Mouse (Mus musculus) CH12F3 (cell line): Measurements from ENCODE around the gene Bphl.

Experiments
- in situ Hi-C: fragments of 300-500 bp; cut with MboI; formaldehyde crosslinking; loops from 2 replicates; pipeline ENCODE4 v1.14.3; 2020; ENCODE audit warnings: low sequenced_read_pairs

Bphl gene

DNA sequence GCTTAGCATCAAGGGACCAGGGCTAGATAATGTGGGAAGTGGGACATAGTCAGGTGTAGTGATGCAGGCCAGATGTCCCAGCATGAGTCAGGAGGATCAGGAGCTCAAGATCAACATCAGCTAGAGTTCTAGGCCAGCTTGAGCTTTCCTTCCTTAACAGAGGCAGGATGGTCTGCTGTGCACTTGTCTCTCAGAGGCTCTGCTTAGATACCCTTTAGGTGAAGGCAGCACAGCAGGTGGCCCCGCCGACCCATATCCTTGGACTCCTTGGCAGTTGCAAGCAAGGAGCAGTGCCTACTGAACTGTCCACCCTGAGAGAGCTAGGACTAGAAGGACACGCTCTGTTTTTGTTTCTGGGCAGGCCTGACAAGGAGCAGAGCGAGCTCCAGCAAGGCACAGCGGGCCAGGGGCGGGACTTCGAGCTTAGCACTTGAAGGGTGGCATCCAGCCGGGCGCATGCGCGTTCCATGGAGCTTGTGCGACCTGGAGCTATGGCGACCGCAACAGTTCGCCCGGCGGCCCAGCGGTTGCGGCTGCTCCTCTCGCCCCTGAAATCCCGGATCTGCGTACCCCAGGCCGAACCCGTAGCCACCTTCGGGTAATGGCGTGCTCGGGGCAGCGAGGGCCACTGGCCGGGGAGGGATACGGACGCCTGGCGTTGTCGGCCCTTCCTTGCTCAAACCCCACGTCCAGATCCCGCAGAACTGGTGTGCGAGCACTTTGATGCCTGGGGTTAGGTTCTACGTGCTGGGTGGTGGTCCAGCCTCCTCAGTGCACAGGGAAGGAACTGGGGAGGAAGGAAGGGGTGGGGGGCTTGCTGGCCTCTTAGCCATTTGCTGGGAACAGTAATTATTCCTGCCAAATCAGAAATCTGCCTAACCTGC, at the start of gene Bphl:
Bphl (plus strand) TSS at position 426 of the 884 bp plus-strand sequence.
- in situ Hi-C loops: loop anchor here (25.0 kb wide), 1 partner anchor 600 kb away; no protein-coding TSS in a partner anchor

DNA sequence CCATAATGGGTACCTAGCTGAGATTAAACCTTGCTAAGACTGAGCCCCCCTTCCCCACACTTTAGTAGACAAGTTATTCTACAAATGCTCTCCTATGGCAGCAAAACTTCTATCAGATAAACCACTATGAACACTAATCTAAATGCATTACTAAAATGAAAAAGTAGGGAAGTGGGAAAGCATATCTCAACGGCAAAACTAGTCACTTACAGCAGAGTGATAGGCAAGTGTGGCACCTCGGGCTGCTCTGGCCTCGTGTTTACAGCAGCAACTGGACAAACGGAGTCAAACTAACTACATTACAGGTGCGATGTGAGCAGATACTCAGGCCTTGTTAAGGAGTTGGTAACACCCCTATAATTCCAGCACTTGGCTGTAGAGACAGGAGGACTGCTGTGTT, 47.8 kb upstream of the Bphl start:
- in situ Hi-C loops: no loop called here

DNA sequence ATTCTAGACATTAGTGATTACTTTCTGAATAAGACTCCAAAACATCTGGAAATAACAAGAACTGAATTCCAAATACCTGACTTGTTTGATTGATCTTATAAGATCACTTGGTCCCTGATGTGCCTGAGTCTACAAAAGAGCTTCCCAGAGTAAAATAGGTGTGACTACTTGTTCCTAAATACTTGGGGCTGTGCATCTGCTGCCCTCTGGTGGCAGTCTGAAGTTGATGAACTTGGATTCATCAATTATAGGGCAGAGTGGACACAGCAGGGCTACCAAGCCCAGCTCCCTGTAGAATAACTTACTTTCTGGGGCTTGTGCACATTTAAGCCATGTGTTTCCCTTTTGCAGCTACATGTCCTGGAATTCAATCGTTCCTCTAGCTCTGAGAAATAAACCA, 42.2 kb upstream of the Bphl start:
- in situ Hi-C loops: no loop called here

DNA sequence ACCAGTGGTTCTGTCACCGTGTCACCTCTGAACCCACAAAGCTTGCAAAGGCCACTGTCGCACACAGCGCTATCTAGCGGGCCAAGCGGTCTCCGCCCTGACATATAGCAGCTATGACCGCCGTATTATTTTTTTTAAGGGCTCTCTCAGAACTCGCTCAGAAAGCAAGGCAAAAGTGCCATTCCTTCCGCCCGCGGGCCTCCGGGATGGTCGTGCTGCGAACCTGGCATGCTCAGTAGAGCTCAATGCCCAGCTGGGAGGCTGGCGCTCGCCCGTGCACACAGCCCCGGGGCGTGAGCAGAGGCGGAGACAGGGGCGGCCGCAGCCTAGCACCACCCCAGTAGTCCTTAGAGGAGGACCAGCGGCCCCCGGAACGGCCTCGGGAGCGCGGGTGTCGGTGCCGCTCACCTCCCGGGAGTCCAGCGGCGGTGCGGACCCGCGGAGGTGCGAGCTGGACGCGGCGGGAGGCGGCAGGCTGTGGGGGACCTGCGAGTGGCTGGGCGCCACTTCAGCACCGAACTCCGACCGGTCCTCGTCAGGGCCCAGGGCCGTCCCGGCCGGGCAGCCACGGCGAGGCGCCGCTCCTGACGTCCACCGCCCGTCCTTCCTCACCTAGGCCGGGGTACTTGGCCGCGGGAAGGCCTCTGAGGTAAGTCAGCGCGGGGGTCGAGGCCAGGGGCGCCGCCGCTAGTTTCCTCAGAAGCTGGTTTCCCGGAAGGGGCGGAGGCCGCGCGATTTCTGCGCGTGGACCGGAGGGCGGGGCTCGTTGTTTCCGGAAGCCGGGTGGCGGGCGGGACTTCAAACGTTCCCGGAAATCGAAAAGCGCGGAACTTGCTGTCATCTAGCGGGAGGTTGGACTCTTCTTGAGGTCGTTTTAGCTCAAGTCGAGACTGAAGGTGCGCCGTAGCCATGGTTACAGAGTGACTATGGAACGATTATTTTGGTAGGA, 35.1 kb upstream of the Bphl start, which contains the start of the genes Ripk1 and Serpinb6a:
Ripk1 (plus strand) TSS at position 306 of the 949 bp plus-strand sequence.
Serpinb6a (minus strand) TSS at position 737 of the 949 bp plus-strand sequence.
- in situ Hi-C loops: no loop called here

DNA sequence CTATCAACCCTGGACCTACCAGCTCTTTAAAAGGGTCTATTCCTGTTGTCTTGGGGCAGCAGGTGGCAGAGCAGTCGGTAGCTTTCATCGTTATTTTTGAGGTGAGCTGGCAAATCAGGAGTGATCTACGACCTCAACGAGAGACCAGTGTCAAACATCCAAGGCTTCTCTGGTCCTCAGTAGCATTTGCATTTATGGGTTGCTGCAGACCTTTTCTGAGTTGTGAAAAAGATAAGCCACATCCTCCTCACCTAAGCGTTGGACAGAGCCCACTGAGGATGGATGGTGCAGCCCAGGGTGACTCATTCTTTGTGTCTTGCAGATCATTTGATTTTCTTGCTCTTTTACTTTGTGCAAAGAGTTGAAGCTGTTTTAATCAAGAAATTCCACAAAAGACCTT, 34.3 kb upstream of the Bphl start:
- in situ Hi-C loops: no loop called here

DNA sequence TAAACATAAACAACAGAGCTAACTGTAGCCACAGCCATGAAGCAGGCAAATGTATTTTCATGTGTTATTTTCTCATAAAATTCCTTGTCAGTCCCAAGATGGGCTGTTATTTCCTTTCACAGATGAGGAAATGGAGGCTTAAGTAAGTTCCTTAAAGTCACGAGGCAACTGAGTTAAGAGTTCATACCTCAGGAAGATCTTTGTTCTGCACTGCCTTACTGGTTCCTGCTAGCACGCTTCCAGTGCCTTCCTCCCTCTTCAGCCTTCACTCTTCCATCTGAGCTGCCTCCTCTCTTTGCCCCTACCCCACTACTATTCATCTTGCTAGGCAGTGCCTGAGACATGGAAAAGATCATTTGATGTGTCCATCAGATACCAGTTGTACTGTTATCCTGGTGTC, 30.2 kb upstream of the Bphl start:
- in situ Hi-C loops: no loop called here

DNA sequence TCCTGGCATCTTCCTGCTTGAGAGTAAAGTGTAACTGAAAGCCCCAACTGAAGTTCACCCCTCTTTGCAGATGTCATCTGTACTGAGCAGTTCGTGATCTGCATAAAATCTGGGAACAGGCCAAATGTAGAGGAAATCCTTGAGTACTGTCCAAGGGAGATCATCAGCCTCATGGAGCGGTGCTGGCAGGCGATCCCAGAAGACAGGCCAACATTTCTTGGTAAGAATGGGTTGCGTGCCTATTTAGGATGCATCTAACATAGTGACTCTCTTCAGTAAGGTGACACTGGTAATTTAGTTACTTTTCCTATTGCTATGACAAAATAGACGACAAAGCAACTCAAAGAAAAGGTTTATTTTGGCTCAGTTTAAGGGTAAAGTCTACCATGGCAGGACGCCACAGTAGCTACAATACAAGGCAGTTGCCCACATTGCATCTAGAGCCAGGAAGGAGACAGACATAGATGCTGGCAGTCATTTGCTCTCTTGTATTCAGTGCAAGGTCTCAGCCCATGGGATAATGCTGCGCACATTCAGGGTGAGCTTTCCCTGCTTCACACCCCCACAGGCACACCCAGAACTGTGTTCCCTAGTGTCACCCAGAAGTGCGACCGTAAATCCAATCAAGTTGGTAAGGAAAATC, 20.3 kb upstream of the Bphl start:
- in situ Hi-C loops: no loop called here

DNA sequence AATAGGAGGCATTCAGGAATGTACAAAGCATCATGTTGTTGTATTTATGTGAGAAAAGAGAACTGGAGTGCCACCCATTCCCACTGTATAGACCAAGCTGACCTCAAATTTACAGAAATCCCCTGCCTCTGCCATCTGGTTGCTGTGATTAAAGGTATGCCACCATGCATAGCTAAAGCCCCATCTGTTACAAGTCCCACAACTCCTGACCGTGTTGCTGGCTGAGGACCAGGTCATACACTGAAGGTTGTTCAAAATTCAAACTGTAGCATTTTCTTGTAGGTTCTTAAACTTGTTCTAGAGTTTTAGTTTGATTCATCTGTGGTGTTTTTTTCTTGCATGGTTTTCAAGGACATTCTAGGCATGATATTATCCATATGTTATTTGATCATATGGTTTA, 18.9 kb upstream of the Bphl start:
- in situ Hi-C loops: no loop called here

DNA sequence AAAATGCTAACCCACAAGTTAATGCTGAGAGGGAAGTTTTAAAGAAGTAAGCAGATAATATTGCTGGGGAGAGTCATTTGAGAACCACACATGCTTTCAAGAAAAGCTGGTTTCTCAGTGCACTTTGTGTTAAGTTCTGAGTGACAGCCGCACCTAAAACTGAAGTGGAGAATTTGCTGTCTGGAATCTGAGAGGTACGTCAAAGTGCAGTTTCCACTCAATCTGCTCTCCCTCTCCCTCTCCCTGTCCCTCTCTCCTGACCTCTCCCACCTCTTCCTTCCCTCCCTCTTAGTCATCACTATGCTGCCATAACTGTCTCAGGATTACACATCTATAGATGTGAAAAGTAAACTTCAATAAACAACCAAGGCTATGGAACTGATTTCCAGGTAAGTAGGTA, 15.4 kb upstream of the Bphl start:
- in situ Hi-C loops: no loop called here

DNA sequence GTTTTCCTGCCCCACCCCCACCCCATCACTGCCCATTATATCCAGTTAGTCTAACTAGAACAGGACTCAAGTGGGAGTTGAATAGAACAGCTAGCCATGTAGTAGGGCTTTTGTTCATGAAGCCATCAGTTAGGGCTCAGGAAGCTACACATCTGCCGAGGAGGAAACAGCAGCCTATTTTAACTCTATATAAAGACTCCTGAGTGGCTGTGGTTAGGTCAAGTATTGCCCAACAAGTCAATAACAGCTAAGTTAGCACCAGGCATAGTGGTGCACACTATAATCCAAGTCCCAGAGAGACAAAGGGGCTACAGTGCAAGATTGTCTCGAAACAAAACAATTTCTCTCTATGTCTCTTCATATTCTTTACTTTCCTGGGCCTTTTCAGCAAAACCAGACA, 5.4 kb upstream of the Bphl start:
- in situ Hi-C loops: loop anchor here (25.0 kb wide), 1 partner anchor 605 kb away; no protein-coding TSS in a partner anchor

DNA sequence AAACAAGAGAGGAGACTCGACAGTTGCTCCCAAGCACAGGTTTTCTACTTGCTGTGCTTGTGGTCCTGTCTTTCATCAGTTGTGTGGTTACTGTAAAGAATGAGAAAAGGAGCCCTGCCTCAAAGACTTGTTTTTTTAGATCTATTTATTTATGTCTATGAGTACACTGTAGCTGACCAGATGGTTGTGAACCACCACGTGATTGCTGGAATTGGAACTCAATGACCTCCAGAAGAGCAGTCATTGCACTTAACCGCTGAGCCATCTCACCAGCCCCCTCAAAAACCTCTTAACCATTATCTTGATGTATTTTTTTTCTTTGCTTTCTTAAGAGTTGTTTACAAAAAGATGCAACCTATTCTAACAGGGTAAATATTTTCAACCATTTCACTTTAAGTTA, 2.0 kb upstream of the Bphl start:
- in situ Hi-C loops: loop anchor here (25.0 kb wide), 1 partner anchor 602 kb away; no protein-coding TSS in a partner anchor

DNA sequence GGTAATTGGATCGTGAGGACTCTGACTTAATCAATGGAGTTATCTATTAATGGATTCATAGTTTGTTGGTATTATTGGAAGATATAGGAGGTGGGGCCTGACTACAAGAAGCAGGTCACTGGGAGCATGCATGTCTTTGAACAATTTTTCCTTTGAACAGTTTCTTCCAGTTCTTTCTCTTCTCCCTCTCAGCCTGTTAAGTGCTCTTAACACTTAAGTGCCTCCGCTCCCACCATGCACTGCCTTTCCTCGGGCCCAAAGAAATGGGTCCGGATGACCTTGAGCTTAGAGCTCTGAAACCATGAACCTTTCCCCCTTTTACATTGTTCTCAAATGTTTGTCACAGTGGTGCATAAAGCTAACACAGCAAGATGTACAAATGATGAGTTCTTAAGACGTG, 671 bp upstream of the Bphl start:
- in situ Hi-C loops: loop anchor here (25.0 kb wide), 1 partner anchor 601 kb away; no protein-coding TSS in a partner anchor

DNA sequence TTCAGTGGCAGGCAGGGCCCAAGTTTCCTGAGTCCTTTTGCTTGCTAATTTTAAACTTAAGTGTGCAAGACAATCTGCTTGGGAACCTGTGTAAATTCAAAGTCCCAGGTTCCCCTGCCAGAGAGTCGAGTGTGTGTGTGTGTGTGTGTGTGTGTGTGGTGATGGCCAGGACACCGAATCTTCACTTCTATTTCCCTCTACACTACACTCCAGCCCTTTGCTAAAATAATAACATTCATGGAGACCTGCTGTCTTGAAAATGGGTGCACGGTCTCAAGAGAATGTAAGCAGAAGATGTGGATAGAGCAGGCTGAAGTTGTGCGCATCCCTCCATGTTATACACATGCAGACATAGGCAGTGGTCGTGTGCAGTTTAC, 647 bp downstream of the Bphl start:
- in situ Hi-C loops: loop anchor here (25.0 kb wide), 1 partner anchor 599 kb away; no protein-coding TSS in a partner anchor

DNA sequence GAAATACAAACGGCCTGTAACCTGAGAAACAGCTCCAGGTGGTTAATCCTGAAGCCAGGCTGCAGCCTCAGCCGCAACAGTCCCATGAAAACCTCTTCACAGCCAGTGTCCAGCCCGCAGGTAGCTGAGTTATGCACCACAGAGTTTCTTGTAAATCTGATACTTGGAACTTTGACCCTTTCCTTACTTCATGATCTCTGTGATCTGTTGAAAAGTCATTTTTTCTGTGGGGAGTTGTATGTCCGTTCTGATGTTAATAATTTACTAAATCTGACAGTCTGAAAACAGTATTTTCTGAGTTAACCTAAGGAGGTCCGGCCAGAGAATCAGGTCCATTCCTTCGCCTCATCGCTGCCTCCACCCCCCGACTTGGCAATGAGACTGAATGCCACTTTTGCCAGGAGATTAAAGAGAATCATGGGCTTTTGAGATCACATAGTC, 1.5 kb downstream of the Bphl start:
- in situ Hi-C loops: loop anchor here (25.0 kb wide), 1 partner anchor 598 kb away; no protein-coding TSS in a partner anchor

DNA sequence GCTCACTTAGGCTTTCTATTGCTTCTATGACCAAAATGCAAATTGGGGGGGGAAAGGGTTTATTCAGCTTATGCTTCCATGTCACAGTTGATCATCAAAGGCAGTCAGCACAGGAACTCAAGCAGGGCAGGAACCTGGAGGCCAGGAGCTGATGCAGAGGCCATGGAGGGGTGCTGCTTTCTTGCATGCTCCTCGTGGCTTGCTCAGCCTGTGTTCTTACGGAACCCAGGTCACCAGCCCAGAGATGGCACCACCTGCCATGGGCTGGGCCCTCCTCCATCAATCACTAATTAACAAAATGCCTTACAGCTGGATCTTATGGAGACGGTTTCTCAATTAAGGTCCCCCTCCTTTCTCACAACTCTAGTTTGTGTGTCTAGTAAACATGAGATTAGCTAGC, 2.7 kb downstream of the Bphl start:
- in situ Hi-C loops: loop anchor here (25.0 kb wide), 1 partner anchor 597 kb away; no protein-coding TSS in a partner anchor

DNA sequence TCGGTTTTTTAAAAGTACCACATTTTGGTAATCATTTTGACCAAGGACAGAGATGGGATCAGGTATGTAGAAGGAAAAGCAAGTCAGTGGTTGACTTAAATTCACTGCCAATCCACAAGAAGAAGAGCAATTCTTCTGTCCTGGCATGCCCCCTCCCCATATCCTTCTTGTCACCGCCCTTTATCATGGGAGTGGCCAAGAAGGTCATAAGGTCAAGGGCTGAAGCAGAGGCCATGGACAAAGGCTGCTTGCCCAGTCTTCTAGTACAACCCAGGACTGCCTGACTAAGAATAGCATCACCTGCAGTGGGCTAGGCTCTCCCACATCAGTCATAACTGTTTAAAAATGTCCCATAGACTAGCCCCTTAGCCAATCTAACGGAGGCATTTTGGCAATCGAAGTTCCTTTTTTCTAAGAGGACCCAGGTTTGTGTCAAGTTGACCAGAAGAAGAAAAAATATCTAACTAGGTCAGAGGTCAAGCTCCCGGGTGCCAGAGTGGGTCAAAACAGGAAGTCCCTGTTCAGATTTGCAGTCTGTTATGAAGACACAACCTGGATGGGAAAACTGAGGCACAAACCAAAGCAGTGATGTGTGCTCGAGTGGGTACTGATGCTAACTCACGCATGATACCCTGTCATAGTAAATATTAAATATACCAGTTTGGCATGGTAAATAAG, 6.5 kb downstream of the Bphl start:
- in situ Hi-C loops: loop anchor here (25.0 kb wide), 1 partner anchor 593 kb away; no protein-coding TSS in a partner anchor

DNA sequence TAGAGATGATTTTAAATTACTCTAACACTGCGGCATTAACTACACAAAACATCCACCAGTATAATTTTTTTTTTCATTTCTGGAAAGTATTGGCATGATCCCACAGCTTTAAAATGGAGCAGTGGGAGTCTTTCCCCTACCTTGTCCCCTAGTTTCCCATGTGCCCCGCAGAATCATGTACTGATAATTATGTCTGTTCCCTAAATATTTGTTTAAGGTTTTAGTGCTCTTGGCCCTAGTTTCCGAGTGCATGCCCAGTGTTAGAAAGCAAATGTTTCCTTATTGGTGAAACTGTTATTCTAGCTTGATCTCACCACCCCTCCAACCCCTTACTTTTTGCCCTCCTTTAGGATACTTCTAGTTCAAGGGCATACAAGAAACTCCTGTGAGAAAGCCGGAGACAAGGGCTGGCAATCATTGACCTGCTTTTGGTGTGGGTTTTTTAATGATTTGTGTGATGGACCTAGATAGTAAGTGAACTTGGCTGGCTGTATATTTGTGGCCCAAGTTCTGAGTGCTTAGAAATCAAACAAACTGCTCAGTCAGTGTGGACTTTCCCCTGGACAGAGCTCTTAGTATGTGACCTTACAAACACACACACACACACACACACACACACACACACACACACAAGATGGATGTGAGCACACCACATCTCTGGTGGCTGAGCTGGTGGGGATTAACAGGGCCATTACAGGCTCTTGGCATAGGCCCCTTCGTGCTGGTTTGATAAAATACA, 8.3 kb downstream of the Bphl start:
- in situ Hi-C loops: loop anchor here (5.0 to 25.0 kb wide), 2 partner anchors 112 to 592 kb away; no protein-coding TSS in a partner anchor

DNA sequence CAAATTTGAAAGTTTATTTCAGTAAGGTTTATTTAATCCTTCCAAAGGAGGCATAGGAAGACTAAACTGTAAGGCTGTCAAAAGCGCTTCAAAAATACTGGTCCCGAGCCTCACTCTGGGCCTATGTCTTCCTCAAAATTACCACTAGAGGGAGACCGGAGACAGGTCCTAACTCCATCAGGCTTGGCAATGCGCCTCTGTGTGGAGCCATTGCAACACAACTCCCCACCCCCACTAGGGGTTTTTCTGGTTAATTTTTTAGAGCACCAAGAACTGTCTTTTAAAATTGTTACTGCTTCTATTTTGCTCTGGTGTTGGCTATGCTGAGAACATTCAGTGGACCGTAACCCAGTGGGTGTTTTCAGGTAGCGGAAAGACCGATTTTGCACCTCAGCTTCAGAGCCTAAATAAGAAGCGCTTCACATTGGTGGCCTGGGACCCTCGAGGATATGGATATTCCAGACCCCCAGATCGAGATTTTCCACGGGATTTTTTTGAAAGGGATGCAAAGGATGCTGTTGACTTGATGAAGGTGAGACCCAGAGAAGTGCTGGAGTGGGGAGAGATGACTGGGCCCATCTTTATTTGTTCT, 9.1 kb downstream of the Bphl start:
- in situ Hi-C loops: loop anchor here (5.0 to 25.0 kb wide), 2 partner anchors 111 to 591 kb away; no protein-coding TSS in a partner anchor

DNA sequence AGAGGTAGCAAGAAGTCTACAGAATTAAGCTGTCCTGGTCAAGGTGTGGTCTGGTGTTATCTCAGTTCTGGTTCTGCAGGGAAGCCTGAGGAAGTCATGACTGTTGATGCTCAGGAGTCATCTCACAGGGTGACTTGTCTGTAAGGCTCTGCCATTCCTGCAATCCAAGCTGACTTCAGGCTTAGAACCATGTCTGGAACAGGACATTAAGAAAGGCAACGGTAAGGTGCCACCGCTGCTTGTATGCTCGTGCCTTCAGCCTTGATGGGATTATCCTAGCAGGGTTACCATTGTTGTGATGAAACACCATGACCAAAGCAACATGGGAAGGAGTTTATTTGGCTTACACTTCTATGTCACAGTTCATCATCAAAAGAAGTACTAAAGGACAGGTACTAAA, 10.1 kb downstream of the Bphl start:
- in situ Hi-C loops: loop anchor here (5.0 to 25.0 kb wide), 2 partner anchors 110 to 590 kb away; no protein-coding TSS in a partner anchor
